Mouse (Mus musculus) spleen, postnatal 0 days (tissue): ENCODE measurements around the gene 6030468B19Rik. TPM values are rescaled to one million over a fixed set of nuclear protein-coding genes. Genes with fewer than 3 reads are reported as not detected.

Experiments used
- polyA plus RNA-seq: library from polyadenylated mRNA; unstranded; fragments of >200 nt; fragmentation: Nextera tagmentation; extraction: Ambion mirVana; gene quantifications from 2 replicates; pipeline ENCODE4 v1.2.1, GENCODE M21; 2015

Gene 6030468B19Rik
- 87.8 and 111 TPM in 2 replicates for polyA plus RNA-seq

GRCm38 (mm10) chr11:117797511-117798159 is at the start of gene 6030468B19Rik:
6030468B19Rik (plus strand) TSS chr11:117797660.

GRCm38 (mm10) chr11:117781993-117782704 is 15.3 kb upstream of the 6030468B19Rik start, which contains the start of the genes Tmc8 and Tmc6:
Tmc8 (plus strand) TSS chr11:117782076.
Tmc6 (minus strand) TSS chr11:117782198.

DNA sequence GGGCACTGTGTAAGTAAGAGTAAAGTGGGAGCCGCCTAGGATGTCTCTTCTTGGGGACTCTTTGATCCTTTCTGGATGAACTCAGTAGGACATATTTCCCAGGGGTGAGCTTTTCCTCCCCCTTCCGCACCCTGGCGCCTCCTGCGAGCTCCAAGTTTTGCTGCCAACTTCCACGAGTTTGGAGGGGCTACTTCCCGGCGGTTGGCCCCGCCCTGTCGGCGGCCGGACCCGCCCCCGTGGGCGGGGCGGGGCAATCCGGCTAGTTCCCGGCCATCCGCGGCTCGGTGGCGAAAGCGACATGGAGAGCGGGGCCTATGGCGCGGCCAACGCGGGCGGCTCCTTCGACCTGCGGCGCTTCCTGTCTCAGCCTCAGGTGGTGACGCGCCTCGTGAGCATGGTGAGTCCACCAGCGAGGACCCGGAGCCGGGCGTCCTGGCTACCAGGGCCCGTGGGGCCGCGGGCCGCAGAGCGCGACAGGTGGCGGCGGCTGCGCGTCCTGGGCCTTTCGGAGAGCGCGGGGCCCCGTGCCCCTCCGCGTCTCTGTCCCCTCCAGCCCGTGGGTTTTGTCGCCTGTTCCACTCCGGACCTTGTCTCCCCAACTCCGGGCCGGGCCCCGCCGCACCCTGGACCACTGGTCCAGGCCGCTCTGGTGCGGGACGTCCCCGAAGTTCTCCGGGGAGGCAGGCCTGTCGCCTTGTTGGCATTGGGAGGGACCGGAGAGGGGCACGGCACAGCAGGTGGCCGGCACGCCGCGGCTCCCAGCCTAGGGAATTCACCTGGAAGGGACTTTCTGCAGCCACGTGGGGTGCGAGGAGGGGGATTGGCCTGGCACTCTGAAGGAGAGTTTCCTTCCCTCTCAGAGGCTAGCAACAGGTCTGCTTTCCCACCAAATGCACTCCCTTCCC is 12.2 kb downstream of the 6030468B19Rik start, which contains the start of the genes Gm20708 and Syngr2:
Gene Gm20708, plus strand, starts transcription at position 262 of the 905 bp plus-strand sequence.
Gene Syngr2, plus strand, starts transcription at position 262 of the 905 bp plus-strand sequence.

DNA sequence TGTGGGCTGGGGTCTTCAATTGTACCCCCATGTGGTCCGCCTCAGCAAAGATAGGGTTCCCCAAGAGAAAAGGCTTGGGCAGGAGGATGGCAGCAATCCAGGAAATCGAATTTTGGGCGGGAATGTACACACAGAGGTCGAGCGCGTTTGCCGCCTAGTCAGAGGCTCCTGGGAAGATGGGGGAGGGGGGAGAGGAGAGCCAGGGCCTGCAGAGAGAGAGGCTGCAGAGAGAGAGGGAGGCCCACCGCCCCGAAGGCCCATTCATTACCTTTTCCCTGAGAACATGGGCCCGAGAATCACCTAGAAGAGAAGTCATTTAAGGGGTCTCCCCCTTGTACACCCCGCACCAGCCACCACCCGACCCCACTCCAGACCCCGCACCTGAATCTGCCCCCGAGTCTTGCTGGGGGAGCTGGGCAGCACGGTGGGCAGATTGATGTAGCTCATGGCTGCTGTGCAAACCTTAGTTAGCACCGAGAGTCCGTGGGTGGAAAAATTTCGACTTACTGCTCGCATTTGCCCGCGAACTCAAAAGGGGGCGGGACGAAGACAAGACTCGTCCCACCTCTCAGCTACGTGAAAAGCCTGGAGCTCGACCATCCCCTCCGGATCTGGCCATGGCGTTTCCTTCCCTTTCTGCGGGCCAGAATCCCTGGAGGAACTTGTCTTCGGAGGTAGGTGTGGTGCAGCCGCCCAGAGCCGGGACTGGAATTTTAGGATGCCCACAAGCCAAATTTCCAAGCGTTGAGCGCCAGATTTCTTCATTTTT is 28.1 kb downstream of the 6030468B19Rik start, which contains the start of the genes Afmid and Tk1:
Gene Afmid, plus strand, starts transcription at position 592 of the 769 bp plus-strand sequence.
Gene Tk1, minus strand, starts transcription at position 760 of the 769 bp plus-strand sequence.

DNA sequence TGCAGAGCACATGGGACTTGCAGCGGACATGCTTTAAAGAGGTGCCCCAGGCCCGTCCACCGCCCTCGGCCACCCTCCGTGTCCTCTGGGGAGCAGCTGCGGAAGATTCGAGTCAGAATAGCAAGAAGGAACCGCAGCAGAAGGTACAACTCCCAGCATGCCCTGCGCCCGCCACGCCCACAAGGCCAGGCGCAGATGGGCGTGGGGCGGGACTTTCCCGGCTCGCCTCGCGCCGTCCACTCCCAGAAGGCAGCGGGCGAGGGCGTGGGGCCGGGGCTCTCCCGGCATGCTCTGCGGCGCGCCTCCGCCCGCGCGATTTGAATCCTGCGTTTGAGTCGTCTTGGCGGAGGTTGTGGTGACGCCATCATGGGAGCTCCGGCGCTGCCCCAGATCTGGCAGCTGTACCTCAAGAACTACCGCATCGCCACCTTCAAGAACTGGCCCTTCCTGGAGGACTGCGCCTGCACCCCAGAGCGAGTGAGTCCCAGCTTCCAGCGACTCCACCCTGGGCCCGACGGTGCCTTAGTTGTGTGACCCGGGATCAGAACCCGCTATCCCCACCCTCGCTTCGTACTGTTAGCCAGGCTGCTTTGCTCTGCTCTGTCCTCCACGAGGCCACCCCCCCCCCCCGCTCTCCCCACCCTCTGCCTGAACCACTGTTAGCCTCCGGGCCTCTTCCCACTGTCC is 51.7 kb downstream of the 6030468B19Rik start, which contains the start of gene Birc5:
Gene Birc5, plus strand, starts transcription at position 267 of the 687 bp plus-strand sequence.

Other genes with a start within 250 kb of the 6030468B19Rik start
- 6.9 and 8.3 TPM in 2 replicates for gene Tnrc6c, start 143.4 kb upstream of the 6030468B19Rik start, polyA plus RNA-seq
- gene Tmc8, start 15.6 kb upstream of the 6030468B19Rik start, polyA plus RNA-seq = 13.6 and 17.3 TPM in 2 replicates
- 50.6 and 52.6 TPM in 2 replicates for gene Tmc6, start 15.5 kb upstream of the 6030468B19Rik start, polyA plus RNA-seq
- gene Gm20708, start 12.0 kb downstream of the 6030468B19Rik start, polyA plus RNA-seq = 1.2 TPM in 2 replicates
- gene Syngr2, start 12.0 kb downstream of the 6030468B19Rik start, polyA plus RNA-seq = 78.2 and 88.3 TPM in 2 replicates
- 14.7 and 15.3 TPM in 2 replicates for gene Afmid, start 28.3 kb downstream of the 6030468B19Rik start, polyA plus RNA-seq
- gene Tk1, start 28.4 kb downstream of the 6030468B19Rik start, polyA plus RNA-seq = 240 and 266 TPM in 2 replicates
- gene Birc5, start 51.6 kb downstream of the 6030468B19Rik start, polyA plus RNA-seq = 486 and 595 TPM in 2 replicates
- gene Tmem235, start 63.1 kb downstream of the 6030468B19Rik start, polyA plus RNA-seq = not detected in 2 replicates
- 2.4 and 3.1 TPM in 2 replicates for gene Tha1, start 75.8 kb downstream of the 6030468B19Rik start, polyA plus RNA-seq
- 7.0 and 7.6 TPM in 2 replicates for gene Socs3, start 172.4 kb downstream of the 6030468B19Rik start, polyA plus RNA-seq
- 18.8 and 20.9 TPM in 2 replicates for gene Pgs1, start 188.6 kb downstream of the 6030468B19Rik start, polyA plus RNA-seq